Mouse (Mus musculus) hindbrain, embryonic 12.5 days (tissue): ENCODE results near the gene Smox. TPM values are rescaled to one million over a fixed set of nuclear protein-coding genes. Genes with fewer than 3 reads are reported as not detected.
A peak's percentile ranks its signal among the peaks of the same experiment; 100 is the strongest.

Experiments used
- ATAC-seq: fragments of 200-750 bp; cut with Nextera tagmentation; 2 replicates; pipeline ENCODE4 v1.8.0; 2017; ENCODE audit warnings: moderate TSS enrichment; ENCODE audit not compliant: low FRiP score
- H3K27ac ChIP-seq: fragments of 300-500 bp; sonication (generic); 2 replicates; pipeline ENCODE4 v1.5.1; 2016; ENCODE audit warnings: mild to moderate bottlenecking
- H3K27me3 ChIP-seq: fragments of 300-500 bp; sonication (generic); 2 replicates; pipeline ENCODE4 v1.6.1; 2016; ENCODE audit warnings: mild to moderate bottlenecking
- H3K36me3 ChIP-seq: fragments of 300-500 bp; sonication (generic); 2 replicates; pipeline ENCODE4 v1.6.1; 2016; ENCODE audit warnings: mild to moderate bottlenecking
- H3K4me1 ChIP-seq: fragments of 300-500 bp; sonication (generic); 2 replicates; pipeline ENCODE4 v1.6.1; 2016
- H3K4me2 ChIP-seq: fragments of 300-500 bp; sonication (generic); replicated peaks from 2 replicates; pipeline ENCODE4 v1.6.1; 2016; ENCODE audit warnings: mild to moderate bottlenecking
- H3K4me3 ChIP-seq: fragments of 300-500 bp; sonication (generic); 2 replicates; pipeline ENCODE4 v1.5.1; 2016; ENCODE audit warnings: mild to moderate bottlenecking
- H3K9ac ChIP-seq: fragments of 300-500 bp; sonication (generic); 2 replicates; pipeline ENCODE4 v1.6.1; 2016; ENCODE audit warnings: mild to moderate bottlenecking, moderate library complexity
- H3K9me3 ChIP-seq: fragments of 300-500 bp; sonication (generic); replicated peaks from 2 replicates; pipeline ENCODE4 v1.6.1; 2016; ENCODE audit warnings: mild to moderate bottlenecking
- WGBS: fragments of 180-500 bp; shearing (Covaris S2); methylation state at CpG from one replicate; pipeline ENCODE4 v1.1.7; 2016; 5-methylcytosine and 5-hydroxymethylcytosine counted together
- polyA plus RNA-seq: library from polyadenylated mRNA; unstranded; fragments of >200 nt; fragmentation: Nextera tagmentation; extraction: Ambion mirVana; gene quantifications from 2 replicates; pipeline ENCODE4 v1.2.1, GENCODE M21; 2016

Gene Smox
- polyA plus RNA-seq, 1 experiment from 2014 or later = 49.3 TPM

DNA sequence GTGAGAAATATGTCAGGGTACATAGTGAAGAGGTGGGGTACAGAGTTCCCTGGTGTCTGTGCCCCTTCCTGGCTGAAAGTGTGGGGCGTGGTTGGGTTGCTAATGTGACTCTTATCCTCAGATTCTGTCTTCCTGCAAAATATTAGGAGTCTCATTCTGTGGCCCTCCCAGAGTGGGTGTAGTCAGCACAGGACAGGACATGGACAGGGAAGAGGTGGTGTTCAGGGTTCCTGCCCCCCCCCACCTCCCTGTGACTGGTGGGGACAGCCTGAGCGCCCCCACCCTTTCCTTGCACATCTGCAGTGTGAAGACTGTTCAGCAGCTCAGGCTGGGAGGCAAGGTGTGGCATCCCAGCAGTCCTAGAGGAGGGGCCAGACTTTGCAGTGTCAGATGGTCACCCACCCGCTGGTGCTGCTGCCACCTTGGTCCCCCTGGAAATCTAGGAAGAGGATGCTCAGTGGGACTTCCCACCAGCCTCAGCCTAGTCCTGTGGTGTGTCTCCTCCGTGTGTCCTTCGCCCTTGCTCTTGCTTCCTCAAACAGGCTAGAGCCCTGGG is 8.1 kb downstream of the Smox start:
- no peaks in the 10 kb centered on the region for H3K9me3 ChIP-seq
- peaks cover 31% of the 10 kb centered on the region for H3K4me1 ChIP-seq
- H3K9ac ChIP-seq = no peak overlapping the region
- H3K27me3 ChIP-seq = no peaks in the 10 kb centered on the region
- no peaks in the 10 kb centered on the region for H3K36me3 ChIP-seq
- H3K4me3 ChIP-seq = no peak overlapping the region
- WGBS = 72% methylated on average over 5 of the region's 5 CpGs
- no peak overlapping the region for H3K27ac ChIP-seq
- no peak overlapping the region for H3K4me2 ChIP-seq
- no peak for ATAC-seq

DNA sequence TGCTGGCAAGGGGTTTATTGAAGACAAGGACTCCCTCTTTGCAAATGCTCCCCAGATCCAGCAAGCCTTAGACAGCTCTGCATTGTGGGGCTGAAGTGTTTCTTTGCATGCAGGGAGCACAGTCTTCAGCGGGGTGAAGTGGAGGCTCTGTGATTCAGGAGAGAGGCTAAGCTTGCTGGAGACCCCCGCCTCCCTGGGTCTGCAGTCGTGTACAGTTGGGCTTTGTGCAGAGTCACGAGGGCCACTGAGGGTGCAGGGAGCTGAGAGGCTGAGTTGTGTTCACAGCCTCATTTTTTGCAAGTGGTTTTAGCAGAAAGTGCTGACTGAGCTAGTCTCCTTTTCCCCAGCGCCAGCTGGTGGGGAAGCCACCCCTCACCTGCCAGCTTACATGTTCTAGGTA is 10.6 kb downstream of the Smox start:
- Histone ChIP-seq H3K4me2 (no peak overlapping the region), H3K4me1 (peaks cover 40% of the 10 kb centered on the region), H3K27me3 (no peaks in the 10 kb centered on the region), H3K9ac (no peak overlapping the region), H3K36me3 (no peaks in the 10 kb centered on the region), H3K4me3 (no peak overlapping the region), H3K27ac (peak overlapping the region; percentile 46; the same call in 1 of the 2 replicates), H3K9me3 (no peaks in the 10 kb centered on the region)
- 56% methylated on average over 5 of the region's 5 CpGs for WGBS
- no peak for ATAC-seq

DNA sequence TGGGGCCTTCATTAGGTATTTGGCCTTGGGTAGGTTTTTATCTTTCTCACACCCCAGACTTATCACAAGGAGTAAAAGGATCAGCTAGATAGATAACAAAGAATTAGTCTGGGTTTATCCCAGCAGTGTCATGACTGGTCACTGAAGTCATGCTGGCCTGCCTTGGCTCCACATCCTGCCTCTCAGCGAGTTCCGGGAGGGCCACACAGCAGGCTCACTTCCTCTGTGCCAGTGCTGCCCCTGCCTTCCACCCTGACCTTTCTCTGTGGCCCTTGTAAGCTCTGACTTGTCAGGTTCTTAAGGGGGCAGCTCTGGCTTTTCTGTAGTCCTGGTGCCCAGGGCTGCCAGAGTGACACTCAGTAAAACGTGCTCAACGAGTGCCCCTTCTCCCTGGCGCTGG is 11.3 kb downstream of the Smox start:
- H3K9ac ChIP-seq = no peak overlapping the region
- no peak for ATAC-seq

DNA sequence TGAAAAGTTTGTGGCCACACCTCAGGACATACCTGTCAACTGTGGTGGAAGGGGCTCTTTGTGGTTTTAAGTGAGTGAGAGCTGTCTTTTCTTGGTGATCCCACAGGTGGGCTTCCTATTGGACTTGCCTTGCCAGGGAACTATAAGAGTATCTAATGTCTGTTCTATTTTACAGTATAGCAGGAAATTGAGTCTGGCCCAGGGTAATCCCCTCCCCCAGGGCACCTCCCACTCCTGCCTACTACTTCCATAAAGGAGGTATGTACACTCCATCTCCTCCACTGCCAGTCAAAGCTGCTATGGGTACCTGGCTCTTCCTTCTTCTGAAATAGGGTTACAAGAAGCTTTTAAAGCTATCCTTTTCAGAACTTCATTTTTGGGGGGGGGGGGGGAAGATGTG is 14.1 kb downstream of the Smox start:
- ATAC-seq = no peak
- no peak overlapping the region for H3K4me3 ChIP-seq
- no peak overlapping the region for H3K4me2 ChIP-seq
- peaks cover 58% of the 10 kb centered on the region for H3K4me1 ChIP-seq
- no peak overlapping the region for H3K9ac ChIP-seq
- no peaks in the 10 kb centered on the region for H3K36me3 ChIP-seq
- no peaks in the 10 kb centered on the region for H3K27me3 ChIP-seq
- peak overlapping the region; percentile 85; the same call in 1 of the 2 replicates for H3K27ac ChIP-seq
- no peaks in the 10 kb centered on the region for H3K9me3 ChIP-seq

More for the DNA sequence above, 11.3 kb downstream of the Smox start:
- Histone ChIP-seq H3K4me1 (peaks cover 41% of the 10 kb centered on the region), H3K27me3 (no peaks in the 10 kb centered on the region), H3K9me3 (no peaks in the 10 kb centered on the region), H3K4me2 (no peak overlapping the region), H3K4me3 (no peak overlapping the region), H3K27ac (no peak overlapping the region), H3K36me3 (no peaks in the 10 kb centered on the region)
- 76% methylated on average over 5 of the region's 5 CpGs for WGBS

DNA sequence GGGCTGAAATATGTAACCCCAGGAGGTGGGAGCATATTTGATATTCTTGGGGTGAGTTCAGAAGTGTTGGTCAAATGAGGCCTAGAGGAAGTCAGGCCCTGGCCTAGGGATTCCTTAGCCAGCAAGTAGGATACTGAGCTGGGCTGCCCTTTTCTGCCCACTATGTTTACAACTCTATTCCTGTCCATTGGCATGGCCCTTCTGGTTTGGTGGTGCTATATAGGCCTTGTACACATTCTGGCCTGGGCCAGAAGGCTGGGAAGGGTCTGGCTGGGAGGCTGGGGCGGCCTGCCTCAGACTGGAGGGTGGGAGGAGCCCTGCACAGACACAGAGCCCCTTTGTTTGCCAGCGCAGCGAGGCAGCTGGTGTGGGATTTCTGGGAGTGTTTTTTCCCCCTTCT is 15.1 kb downstream of the Smox start:
- no peaks in the 10 kb centered on the region for H3K27me3 ChIP-seq
- peaks cover 56% of the 10 kb centered on the region for H3K4me1 ChIP-seq
- 19% methylated on average over 3 of the region's 3 CpGs for WGBS
- no peak overlapping the region for H3K9ac ChIP-seq
- no peaks in the 10 kb centered on the region for H3K36me3 ChIP-seq
- H3K9me3 ChIP-seq = no peaks in the 10 kb centered on the region
- no peak overlapping the region; the same call in 1 of the 2 replicates for H3K4me2 ChIP-seq
- no peak overlapping the region for H3K4me3 ChIP-seq
- peak overlapping the region; percentile 85 for H3K27ac ChIP-seq
- peak; percentile 89 for ATAC-seq

DNA sequence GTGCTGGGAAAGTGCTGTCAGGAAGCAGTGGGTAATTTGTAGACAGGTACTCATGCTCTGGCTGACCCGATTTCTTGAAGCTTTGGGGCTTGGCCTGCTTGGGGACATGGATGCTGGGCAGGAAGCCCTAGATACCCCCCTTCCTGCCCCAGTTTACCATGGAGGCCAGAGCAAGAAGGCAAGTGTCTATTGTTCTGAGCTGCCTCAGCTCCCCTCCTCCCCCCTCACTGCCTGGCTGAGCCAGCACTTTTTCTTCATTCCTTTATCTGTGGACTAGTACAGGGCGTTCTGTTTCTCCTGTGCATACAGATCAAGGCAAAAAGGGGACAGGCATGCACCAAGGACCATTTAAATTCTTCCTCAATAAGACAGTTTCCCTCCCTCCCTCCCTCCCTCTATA is 17.2 kb downstream of the Smox start:
- Histone ChIP-seq H3K27me3 (no peaks in the 10 kb centered on the region), H3K36me3 (no peaks in the 10 kb centered on the region; the same call in 1 of the 2 replicates), H3K9ac (no peak overlapping the region), H3K4me1 (peaks cover 50% of the 10 kb centered on the region), H3K4me3 (no peak overlapping the region), H3K27ac (no peak overlapping the region), H3K4me2 (no peak overlapping the region), H3K9me3 (no peaks in the 10 kb centered on the region)
- 52% methylated on average over 2 of the region's 2 CpGs for WGBS
- no peak for ATAC-seq

DNA sequence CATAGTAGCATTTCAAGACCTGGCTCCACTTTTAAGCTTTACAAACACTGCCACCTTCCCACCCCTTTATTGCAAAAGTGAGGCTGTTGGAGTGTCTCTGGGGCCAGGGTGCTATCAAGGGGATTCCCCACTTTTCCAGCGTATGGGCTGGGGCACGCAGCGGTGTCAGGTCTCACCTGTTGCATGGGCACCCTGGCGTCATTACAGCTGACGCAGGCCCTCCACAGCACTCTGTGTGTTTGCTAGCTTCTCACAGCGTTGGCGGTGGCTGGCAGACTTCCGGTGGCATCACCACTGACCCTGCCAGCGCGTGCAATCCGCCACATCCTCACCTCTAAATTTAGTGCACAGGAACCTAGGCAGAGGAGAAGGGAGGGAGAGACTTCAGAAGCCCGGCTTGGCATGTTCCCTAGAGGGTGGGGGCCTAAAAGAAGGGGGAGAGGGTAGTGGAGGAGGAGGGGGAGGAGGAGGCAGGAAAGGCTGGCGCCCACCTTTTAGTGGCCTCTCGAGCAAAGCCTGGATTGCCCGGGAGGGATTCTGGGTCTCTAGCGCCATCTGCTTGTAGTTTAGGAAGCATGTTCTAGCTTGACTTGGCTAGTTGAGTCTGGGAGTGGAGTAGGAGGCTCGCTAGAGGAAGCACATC is 18.5 kb downstream of the Smox start:
- H3K9me3 ChIP-seq = no peaks in the 10 kb centered on the region
- no peaks in the 10 kb centered on the region for H3K27me3 ChIP-seq
- H3K36me3 ChIP-seq = no peaks in the 10 kb centered on the region; the same call in 1 of the 2 replicates
- no peak overlapping the region for H3K27ac ChIP-seq
- H3K4me2 ChIP-seq = peak overlapping the region; percentile 38
- no peak overlapping the region for H3K4me3 ChIP-seq
- peaks cover 50% of the 10 kb centered on the region for H3K4me1 ChIP-seq
- H3K9ac ChIP-seq = peak overlapping the region; percentile 3; the same call in 1 of the 2 replicates
- peak; percentile 29 for ATAC-seq
- WGBS = 22% methylated on average over 17 of the region's 17 CpGs

DNA sequence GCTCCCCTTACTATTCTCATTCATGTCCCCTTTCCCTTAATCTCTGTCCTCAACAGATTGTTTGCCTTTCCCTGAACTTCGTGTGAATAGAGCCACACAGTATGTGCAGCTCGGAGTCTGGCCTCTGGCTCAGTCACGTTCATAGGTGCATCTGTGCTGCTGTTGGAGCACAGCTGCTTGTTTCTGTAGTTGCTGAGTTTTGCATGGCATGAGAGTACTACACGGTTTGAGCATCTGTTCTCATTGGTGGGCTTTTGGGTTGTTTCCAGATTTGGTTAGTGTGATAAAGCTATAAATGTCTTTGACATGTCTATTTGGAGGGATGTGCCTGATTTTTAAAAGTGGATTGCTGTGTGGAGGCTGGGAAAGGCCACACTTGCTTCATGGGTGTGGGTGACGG is 19.2 kb downstream of the Smox start:
- no peak for ATAC-seq
- no peaks in the 10 kb centered on the region for H3K9me3 ChIP-seq
- H3K27ac ChIP-seq = no peak overlapping the region
- no peak overlapping the region for H3K4me2 ChIP-seq
- no peak overlapping the region for H3K4me3 ChIP-seq
- no peaks in the 10 kb centered on the region; the same call in 1 of the 2 replicates for H3K36me3 ChIP-seq
- no peaks in the 10 kb centered on the region for H3K27me3 ChIP-seq
- WGBS = 73% methylated on average over 5 of the region's 5 CpGs
- no peak overlapping the region for H3K9ac ChIP-seq
- peaks cover 48% of the 10 kb centered on the region for H3K4me1 ChIP-seq

DNA sequence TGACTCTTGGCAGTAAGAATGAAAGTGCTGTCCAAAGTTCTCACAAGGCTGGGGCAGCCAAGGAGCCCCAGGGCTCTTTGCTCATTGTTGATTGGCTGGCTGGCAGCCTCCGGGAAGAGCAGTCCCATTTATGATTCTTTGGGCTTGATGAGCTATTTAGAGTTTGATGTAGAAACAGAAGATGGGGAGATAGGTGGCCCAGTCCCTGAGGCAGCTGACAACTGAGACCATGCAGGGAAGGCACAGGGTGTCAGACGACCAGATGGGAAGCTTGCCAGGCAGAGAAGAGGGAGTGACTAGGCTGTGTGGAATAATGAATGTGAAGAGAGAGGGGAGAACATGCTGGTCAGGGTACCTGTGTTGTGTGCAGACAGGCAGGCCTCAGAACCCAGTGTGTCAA is 22.2 kb downstream of the Smox start:
- Histone ChIP-seq H3K9me3 (no peaks in the 10 kb centered on the region), H3K36me3 (peaks cover 7% of the 10 kb centered on the region), H3K9ac (no peak overlapping the region), H3K27me3 (no peaks in the 10 kb centered on the region), H3K27ac (no peak overlapping the region), H3K4me3 (no peak overlapping the region), H3K4me2 (no peak overlapping the region), H3K4me1 (peaks cover 21% of the 10 kb centered on the region)
- no peak for ATAC-seq
- 64% methylated on average over 2 of the region's 2 CpGs for WGBS

GRCm38 (mm10) chr2:131514055-131514621 is 22.8 kb downstream of the Smox start:
- no peak overlapping the region for H3K4me3 ChIP-seq
- H3K4me1 ChIP-seq = peaks cover 14% of the 10 kb centered on the region
- peaks cover 11% of the 10 kb centered on the region for H3K36me3 ChIP-seq
- H3K9me3 ChIP-seq = no peaks in the 10 kb centered on the region
- no peak overlapping the region for H3K9ac ChIP-seq
- no peak overlapping the region for H3K27ac ChIP-seq
- H3K4me2 ChIP-seq = no peak overlapping the region
- no peak for ATAC-seq
- no peaks in the 10 kb centered on the region for H3K27me3 ChIP-seq
- 88% methylated on average over 4 of the region's 4 CpGs for WGBS

DNA sequence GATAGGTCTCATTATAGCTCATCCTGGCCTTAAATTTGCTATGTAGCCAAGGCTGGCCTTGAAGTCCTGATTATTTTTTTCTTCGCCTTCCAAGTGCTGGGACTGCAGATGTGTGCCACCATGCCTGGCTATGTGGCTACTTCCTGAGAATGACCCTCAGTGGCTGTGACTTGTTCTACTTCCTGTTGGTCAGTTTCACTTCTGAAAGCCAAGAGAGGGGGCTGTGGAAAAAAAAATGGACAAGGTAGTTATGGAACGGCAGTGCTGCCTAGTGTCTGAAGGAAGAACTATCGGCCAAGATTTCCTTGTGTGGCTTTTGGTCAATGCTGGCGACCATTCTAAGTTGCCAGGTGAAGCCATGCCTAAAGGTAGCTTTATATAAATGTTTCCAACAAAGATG is 26.3 kb downstream of the Smox start:
- H3K27ac ChIP-seq = no peak overlapping the region
- H3K27me3 ChIP-seq = no peaks in the 10 kb centered on the region
- H3K4me2 ChIP-seq = no peak overlapping the region
- H3K4me3 ChIP-seq = no peak overlapping the region
- no peaks in the 10 kb centered on the region for H3K9me3 ChIP-seq
- peaks cover 26% of the 10 kb centered on the region for H3K36me3 ChIP-seq
- H3K9ac ChIP-seq = no peak overlapping the region
- no peak for ATAC-seq
- 88% methylated on average over 4 of the region's 4 CpGs for WGBS
- peaks cover 3% of the 10 kb centered on the region; the same call in 1 of the 2 replicates for H3K4me1 ChIP-seq

DNA sequence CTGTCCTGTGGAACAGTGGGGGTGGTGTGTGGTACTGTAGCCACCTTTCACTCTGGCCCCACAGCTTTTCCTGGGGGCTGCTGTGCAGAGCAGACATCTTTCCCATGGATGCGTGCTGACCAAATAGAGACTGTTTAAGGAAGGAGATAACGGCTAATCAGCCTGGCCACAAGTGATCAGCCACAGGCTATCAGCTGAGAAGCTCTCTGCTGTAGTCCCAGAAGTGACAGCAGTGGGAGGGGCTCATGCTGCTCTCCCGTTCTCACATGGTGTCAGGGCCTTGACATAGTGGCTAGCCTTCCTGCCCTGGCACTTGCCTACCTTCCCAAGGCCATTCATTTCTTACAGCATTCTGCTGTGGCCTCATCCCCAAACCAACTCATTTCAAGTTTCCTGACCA is 27.5 kb downstream of the Smox start:
- WGBS = 74% methylated on average over 3 of the region's 3 CpGs
- Histone ChIP-seq H3K27me3 (no peaks in the 10 kb centered on the region), H3K4me3 (no peak overlapping the region), H3K27ac (no peak overlapping the region), H3K4me2 (no peak overlapping the region), H3K9me3 (no peaks in the 10 kb centered on the region), H3K36me3 (peaks cover 26% of the 10 kb centered on the region), H3K9ac (no peak overlapping the region), H3K4me1 (no peaks in the 10 kb centered on the region)
- ATAC-seq = no peak

- 96% methylated on average over 19 of the region's 19 CpGs for WGBS
- Histone ChIP-seq H3K4me1 (no peaks in the 10 kb centered on the region), H3K4me3 (no peak overlapping the region), H3K27me3 (no peaks in the 10 kb centered on the region), H3K9me3 (no peaks in the 10 kb centered on the region), H3K9ac (no peak overlapping the region), H3K36me3 (peaks cover 37% of the 10 kb centered on the region), H3K4me2 (no peak overlapping the region), H3K27ac (no peak overlapping the region)
- ATAC-seq = no peak
These were observed 29.4 kb downstream of the Smox start for GRCm38 (mm10) chr2:131520743-131521142.
